Mouse (Mus musculus) liver, adult 2 months (tissue): ENCODE results near the gene Cdk1. TPM values are rescaled to one million over a fixed set of nuclear protein-coding genes. Genes with fewer than 3 reads are reported as not detected.

ENCODE experiments used
- DNase-seq: peaks from one replicate; pipeline ENCODE4 v3.0.0-alpha.2; 2011; ENCODE audit warnings: low read depth, low spot score; ENCODE audit errors: extremely low read depth
- H3K27ac ChIP-seq: fragments of 200-500 bp; replicated peaks from 2 replicates; pipeline ENCODE4 v1.5.1; 2012; ENCODE audit warnings: low read depth, mild to moderate bottlenecking, control low read depth, inconsistent platforms, low read length; ENCODE audit not compliant: insufficient read depth
- H3K27me3 ChIP-seq: fragments of 200-500 bp; 2 replicates; pipeline ENCODE4 v1.6.1; 2012; ENCODE audit warnings: mild to moderate bottlenecking, moderate library complexity, low read length, inconsistent platforms; ENCODE audit not compliant: control insufficient read depth, insufficient read depth
- H3K36me3 ChIP-seq: fragments of 200-500 bp; 2 replicates; pipeline ENCODE4 v1.6.1; 2012; ENCODE audit warnings: low read length, inconsistent platforms; ENCODE audit not compliant: control insufficient read depth, insufficient read depth
- H3K4me1 ChIP-seq: fragments of 200-500 bp; 2 replicates; pipeline ENCODE4 v1.6.1; 2011; ENCODE audit warnings: low read length; ENCODE audit not compliant: control insufficient read depth, insufficient read depth
- H3K4me3 ChIP-seq: fragments of 200-500 bp; 2 replicates; pipeline ENCODE4 v1.5.1; 2011; ENCODE audit warnings: low read depth, mild to moderate bottlenecking, control low read depth, low read length, moderate library complexity; ENCODE audit not compliant: insufficient read depth
- H3K79me2 ChIP-seq: fragments of 200-500 bp; 2 replicates; pipeline ENCODE4 v1.6.1; 2012; ENCODE audit warnings: inconsistent platforms, mild to moderate bottlenecking, low read length, moderate library complexity; ENCODE audit not compliant: control insufficient read depth, insufficient read depth
- H3K9ac ChIP-seq: fragments of 200-500 bp; 2 replicates; pipeline ENCODE4 v1.6.1; 2012; ENCODE audit warnings: low read depth, mild to moderate bottlenecking, control low read depth, inconsistent platforms, low read length
- CTCF ChIP-seq: fragments of 200-500 bp; IDR thresholded peaks from 2 replicates; pipeline ENCODE4 v1.5.1; 2011; ENCODE audit warnings: low read depth, low read length, control low read depth
- POLR2A ChIP-seq: fragments of 200-500 bp; IDR thresholded peaks from 2 replicates; pipeline ENCODE4 v1.6.1; 2011; ENCODE audit warnings: low read length, control low read depth; ENCODE audit not compliant: insufficient read depth; ENCODE audit errors: extremely low read depth
- WGBS: fragments of 180-500 bp; shearing (Covaris S2); methylation state at CpG from one replicate; pipeline ENCODE4 v1.1.7; 2018; 5-methylcytosine and 5-hydroxymethylcytosine counted together
- polyA plus RNA-seq: library from polyadenylated mRNA; depleted of rRNA; stranded (reverse); fragments of >200 nt; gene quantifications from 2 replicates; pipeline ENCODE4 v1.2.3, GENCODE M21; 2012
- total RNA-seq: library from RNA; depleted of rRNA; stranded (reverse); fragments of >200 nt; gene quantifications from 2 replicates; pipeline ENCODE4 v1.2.3, GENCODE M21; 2014

Cdk1 gene
- total and polyA plus RNA-seq, 2 experiments: 1.8 to 4.9 TPM

DNA sequence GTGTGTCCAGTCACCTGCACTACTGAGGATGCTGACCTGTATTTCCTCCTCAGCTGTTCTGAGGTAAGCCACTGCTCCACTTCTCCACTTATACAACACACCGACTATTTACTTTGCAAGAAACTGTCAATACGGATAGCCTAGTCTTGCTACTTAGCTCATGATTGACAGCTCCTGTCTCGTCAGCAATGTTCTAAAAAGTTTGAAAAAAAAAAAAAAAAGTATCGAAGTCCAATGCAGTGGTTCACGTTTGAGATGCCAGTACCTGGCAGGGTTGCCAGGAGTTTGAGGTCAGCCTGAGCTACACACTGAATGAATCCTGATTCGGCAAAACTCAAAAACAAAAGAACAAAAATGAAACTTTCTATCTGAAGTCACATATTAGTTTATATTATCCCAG, 21.5 kb downstream of the Cdk1 start:
- Histone ChIP-seq H3K27me3 (no peaks in the 10 kb centered on the region), H3K4me1 (peaks cover 2% of the 10 kb centered on the region; the same call in 1 of the 2 replicates), H3K27ac (no peak overlapping the region), H3K36me3 (no peaks in the 10 kb centered on the region), H3K4me3 (no peak overlapping the region), H3K79me2 (no peaks in the 10 kb centered on the region), H3K9ac (no peak overlapping the region)
- TF ChIP-seq POLR2A: no peak
- no peak for TF ChIP-seq CTCF
- 23% methylated on average over 6 of the region's 6 CpGs for WGBS
- peak; percentile 95 for DNase-seq

DNA sequence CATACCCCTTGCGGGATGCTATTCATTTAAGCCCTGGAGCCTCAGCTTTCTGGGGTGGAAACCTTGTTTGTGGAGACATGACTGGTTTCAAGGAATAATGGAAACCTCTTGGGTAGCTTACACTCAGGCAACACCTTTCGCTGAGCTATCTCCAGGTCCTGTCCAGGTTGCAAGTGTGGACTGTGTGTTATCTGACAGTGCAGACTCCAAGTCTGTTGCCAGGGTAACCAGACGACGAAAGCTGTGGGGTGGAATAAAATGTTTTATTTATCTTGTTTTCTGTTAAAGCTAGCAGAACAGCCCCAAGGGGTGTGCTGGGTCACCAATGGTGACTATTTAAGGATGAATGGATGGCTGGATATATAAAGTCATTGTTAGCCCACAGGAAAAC, 24.1 kb downstream of the Cdk1 start:
- no peak for TF ChIP-seq POLR2A
- TF ChIP-seq CTCF: no peak
- Histone ChIP-seq H3K79me2 (no peaks in the 10 kb centered on the region), H3K9ac (no peak overlapping the region), H3K27me3 (no peaks in the 10 kb centered on the region), H3K36me3 (no peaks in the 10 kb centered on the region), H3K4me3 (no peak overlapping the region), H3K27ac (no peak overlapping the region), H3K4me1 (peaks cover 2% of the 10 kb centered on the region; the same call in 1 of the 2 replicates)
- 80% methylated on average over 4 of the region's 4 CpGs for WGBS
- no peak for DNase-seq

DNA sequence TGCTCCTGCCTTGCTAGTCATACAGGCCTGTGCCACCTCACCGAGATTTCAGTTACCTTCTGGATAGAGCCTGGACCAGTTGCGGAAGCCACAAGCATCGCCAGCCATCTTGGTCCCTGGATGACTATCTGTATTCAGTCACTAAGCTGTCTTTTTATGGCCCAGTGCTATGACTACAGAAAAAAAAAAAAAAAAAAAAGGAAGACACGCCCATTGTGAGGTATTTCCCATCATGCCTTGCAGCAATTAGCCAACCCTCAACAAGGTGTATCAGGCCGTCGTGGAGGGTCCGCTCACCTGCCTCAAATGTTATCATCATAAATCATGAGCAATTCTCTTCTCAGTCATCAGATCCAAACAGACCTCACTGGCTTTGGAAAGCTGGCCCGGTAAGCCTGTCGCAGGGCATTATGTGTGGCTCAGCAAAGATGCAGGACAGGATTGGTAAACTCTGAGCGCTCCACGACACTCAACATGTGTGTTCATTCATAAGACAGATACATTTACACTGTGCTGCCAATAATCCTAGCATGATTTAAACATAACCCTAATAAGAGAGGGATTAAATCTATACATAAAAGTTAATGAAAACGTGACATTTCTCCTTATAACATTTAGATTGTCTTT, 24.6 kb downstream of the Cdk1 start:
- no peak overlapping the region for H3K9ac ChIP-seq
- H3K4me3 ChIP-seq: no peak overlapping the region
- 92% methylated on average over 12 of the region's 12 CpGs for WGBS
- H3K27ac ChIP-seq: no peak overlapping the region
- peaks cover 2% of the 10 kb centered on the region; the same call in 1 of the 2 replicates for H3K4me1 ChIP-seq
- H3K27me3 ChIP-seq: no peaks in the 10 kb centered on the region
- no peaks in the 10 kb centered on the region for H3K36me3 ChIP-seq
- TF ChIP-seq POLR2A: no peak
- no peak for TF ChIP-seq CTCF
- no peaks in the 10 kb centered on the region for H3K79me2 ChIP-seq
- DNase-seq: no peak

DNA sequence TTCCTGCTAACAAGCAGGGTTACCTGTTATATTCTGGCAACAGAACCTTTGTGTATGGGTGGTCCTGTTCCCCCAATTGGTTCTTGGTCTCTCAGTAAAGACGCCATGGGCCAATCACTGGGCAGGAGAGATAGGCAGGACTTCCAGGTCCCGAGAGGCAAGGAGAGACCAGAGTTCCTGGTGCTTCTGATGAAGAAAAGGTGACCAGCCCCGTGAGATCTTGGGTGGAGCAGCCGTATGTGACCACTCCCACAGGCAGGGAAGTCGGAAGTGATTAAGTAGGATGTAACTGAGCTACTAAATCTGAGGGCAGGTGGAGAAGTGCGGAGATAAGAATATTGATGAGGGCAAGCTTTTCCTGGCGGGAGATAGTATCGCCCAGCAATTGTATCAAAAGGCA, 25.4 kb downstream of the Cdk1 start:
- no peak for DNase-seq
- TF ChIP-seq CTCF: no peak
- TF ChIP-seq POLR2A: no peak
- H3K79me2 ChIP-seq: no peaks in the 10 kb centered on the region
- peaks cover 2% of the 10 kb centered on the region; the same call in 1 of the 2 replicates for H3K4me1 ChIP-seq
- H3K27me3 ChIP-seq: no peaks in the 10 kb centered on the region
- H3K36me3 ChIP-seq: no peaks in the 10 kb centered on the region
- WGBS: 84% methylated on average over 8 of the region's 8 CpGs
- H3K27ac ChIP-seq: no peak overlapping the region
- no peak overlapping the region for H3K9ac ChIP-seq
- no peak overlapping the region for H3K4me3 ChIP-seq

- DNase-seq: peak; percentile 78
- Histone ChIP-seq H3K36me3 (no peaks in the 10 kb centered on the region), H3K27me3 (no peaks in the 10 kb centered on the region), H3K9ac (no peak overlapping the region), H3K4me1 (peaks cover 4% of the 10 kb centered on the region; the same call in 1 of the 2 replicates), H3K27ac (no peak overlapping the region), H3K79me2 (no peaks in the 10 kb centered on the region), H3K4me3 (no peak overlapping the region)
- WGBS: 18% methylated on average over 3 of the region's 3 CpGs
- TF ChIP-seq POLR2A (no peak), CTCF (no peak)
Measured at GRCm38 (mm10) chr10:69326433-69326832, 26.3 kb downstream of the Cdk1 start.

DNA sequence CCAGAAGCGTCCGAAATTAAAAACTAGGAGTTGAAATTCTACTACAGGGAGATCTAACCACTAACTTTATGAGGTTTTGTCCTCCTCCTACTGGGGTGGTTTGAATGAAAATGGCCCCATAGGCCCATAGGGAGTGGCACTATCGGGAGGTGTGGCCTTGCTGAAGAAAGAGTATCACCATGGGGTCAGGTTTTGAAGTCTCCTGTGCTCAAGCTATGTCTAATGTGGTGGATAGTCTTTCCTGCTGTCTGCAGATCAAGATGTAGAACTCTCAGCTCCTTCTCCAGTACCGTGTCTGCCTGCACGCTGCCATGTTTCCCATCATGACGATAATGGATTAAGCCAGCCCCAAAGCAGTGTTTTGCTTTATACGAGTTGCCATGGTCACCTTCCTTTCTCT, 27.9 kb downstream of the Cdk1 start:
- no peak for TF ChIP-seq CTCF
- Histone ChIP-seq H3K4me1 (peaks cover 2% of the 10 kb centered on the region), H3K9ac (no peak overlapping the region), H3K4me3 (no peak overlapping the region), H3K27ac (no peak overlapping the region), H3K27me3 (no peaks in the 10 kb centered on the region), H3K36me3 (no peaks in the 10 kb centered on the region), H3K79me2 (no peaks in the 10 kb centered on the region)
- DNase-seq: no peak
- 95% methylated on average over 7 of the region's 7 CpGs for WGBS
